Mouse (Mus musculus): ENCODE data around the gene Ppp1r12a.

The Ppp1r12a gene

DNA sequence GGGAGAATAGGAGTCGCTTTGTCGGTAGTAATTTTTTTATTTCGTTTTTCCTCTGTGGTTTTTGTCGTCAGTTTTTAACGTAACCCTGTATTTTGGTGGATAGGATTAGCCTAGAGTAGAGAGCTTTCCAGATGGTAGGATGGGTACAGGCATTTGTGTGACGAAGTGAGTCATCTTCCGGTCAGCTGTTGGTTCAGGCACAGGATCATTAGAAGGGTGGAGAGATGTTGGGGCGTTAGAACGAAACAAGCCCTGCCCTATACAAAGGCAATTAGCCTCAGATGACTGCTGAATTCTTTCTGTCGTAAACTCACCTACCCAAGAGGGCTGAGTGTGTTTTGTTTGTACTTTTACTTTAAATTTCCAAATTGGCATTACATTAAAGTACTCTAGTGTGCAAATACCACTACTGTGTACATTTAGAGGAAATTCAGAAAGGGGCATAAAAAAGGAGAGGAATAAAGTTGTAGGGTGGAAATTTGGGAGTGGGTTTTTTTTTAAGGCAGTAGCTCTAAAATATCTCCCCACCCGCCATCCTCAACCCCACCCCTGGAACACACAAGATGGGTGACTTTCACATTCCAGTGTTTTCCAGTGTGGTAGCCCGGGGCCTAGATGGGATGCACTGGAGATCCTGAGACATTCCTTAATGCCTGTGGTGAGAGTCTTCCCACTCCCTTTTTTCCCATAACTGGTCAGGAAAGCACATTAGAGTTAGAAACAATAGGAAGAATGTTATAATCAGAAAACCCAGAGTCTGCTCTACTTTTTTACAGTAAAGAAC, 129.9 kb downstream of the Ppp1r12a start:
- in situ Hi-C loops (cut with MseI, MboI): loop anchor here (5.0 to 10.0 kb wide), 2 partner anchors 155 to 243 kb away; no protein-coding TSS in a partner anchor

- in situ Hi-C loops (cut with MseI, MboI): loop anchor here (5.0 to 10.0 kb wide), 2 partner anchors 155 to 242 kb away; no protein-coding TSS in a partner anchor
These were observed 130.7 kb downstream of the Ppp1r12a start for GRCm38 (mm10) chr10:108292651-108293050.

GRCm38 (mm10) chr10:108293620-108294195, 131.7 kb downstream of the Ppp1r12a start:
- in situ Hi-C loops (cut with MseI, MboI): loop anchor here (5.0 to 10.0 kb wide), 2 partner anchors 154 to 241 kb away; no protein-coding TSS in a partner anchor

DNA sequence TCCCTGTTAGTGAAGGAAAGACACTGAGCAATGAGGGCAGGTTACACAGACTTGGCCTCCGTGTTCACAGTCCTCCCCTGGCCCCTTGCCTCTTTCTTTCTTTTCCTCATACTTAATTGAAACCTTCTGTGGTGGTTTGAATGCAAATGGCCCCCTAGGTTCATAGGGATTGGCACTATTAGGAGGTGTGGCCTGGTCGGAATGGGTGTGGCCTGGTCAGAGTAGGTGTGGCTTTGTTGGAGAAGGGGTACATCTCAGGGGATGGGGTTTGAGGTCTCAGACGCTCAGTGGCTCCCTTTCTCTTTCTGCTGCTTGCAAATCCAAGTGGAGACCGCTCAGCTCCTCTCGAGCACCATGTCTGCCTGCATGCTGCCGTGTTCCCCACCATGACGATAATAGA, 132.8 kb downstream of the Ppp1r12a start:
- in situ Hi-C loops (cut with MseI, MboI): loop anchor here (5.0 to 10.0 kb wide), 2 partner anchors 153 to 240 kb away; no protein-coding TSS in a partner anchor

- in situ Hi-C loops (cut with MseI, MboI): loop anchor here (10.0 kb wide), 1 partner anchor 238 kb away; no protein-coding TSS in a partner anchor
These were observed 134.5 kb downstream of the Ppp1r12a start for GRCm38 (mm10) chr10:108296446-108296845.

- in situ Hi-C loops (cut with MseI, MboI): loop anchor here (10.0 kb wide), 1 partner anchor 237 kb away; no protein-coding TSS in a partner anchor
These were observed 136.3 kb downstream of the Ppp1r12a start for GRCm38 (mm10) chr10:108298261-108298660.

DNA sequence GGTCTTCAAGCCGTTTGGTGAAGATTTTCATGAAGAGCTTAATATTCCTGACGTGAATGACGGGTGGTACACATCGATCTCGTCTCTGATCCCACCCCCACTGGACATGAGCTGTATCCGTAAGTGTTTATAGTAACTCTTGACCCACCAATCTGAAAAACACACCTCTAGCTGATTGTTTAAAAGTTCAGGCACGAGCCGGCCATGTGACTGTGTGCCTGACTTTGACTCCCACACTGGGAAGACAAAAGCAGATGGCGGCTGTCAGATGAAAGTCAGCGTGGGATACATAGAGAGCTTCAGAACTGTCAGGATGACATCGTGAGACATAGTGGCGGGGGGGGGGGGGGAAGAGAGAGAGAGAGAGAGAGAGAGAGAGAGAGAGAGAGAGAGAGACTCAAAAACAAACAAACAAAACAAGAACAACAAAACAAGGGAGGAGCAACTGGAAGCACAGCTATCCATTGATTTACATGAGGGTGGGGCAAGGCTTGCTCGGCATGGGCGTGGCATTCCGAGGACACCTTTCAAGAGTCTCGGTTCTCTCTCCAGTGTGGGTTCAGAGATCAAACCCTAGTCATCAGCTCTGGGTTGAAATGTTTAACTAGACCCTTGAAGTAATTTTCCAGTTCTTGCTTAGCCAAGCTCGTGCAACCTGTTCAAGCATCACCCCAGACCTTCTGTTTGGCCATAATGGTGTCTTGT, 137.0 kb downstream of the Ppp1r12a start:
- in situ Hi-C loops (cut with MseI, MboI): loop anchor here (10.0 kb wide), 1 partner anchor 236 kb away; no protein-coding TSS in a partner anchor

GRCm38 (mm10) chr10:108299828-108300227, 137.8 kb downstream of the Ppp1r12a start:
- in situ Hi-C loops (cut with MseI, MboI): loop anchor here (5.0 to 10.0 kb wide), 2 partner anchors 132 to 235 kb away; no protein-coding TSS in a partner anchor

DNA sequence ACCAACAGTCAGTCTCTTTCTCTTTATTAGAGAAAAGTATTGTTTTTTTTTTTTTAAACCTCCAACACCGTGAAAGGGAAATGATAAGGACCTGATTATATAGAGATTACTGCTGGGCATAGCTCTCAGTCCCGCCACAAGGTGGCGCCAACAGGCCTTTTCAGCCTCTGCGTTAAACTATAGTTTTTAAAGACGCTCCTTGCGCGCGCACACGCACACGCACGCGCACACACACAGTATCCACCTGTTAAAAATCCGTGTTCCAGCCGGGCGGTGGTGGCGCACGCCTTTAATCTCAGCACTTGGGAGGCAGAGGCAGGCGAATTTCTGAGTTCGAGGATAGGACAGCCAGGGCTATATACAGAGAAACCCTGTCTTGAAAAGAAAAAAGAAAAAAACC, 138.8 kb downstream of the Ppp1r12a start:
- in situ Hi-C loops (cut with MseI, MboI): loop anchor here in 1 of 2 experiments (5.0 kb wide), 1 partner anchor 131 kb away; no protein-coding TSS in a partner anchor

DNA sequence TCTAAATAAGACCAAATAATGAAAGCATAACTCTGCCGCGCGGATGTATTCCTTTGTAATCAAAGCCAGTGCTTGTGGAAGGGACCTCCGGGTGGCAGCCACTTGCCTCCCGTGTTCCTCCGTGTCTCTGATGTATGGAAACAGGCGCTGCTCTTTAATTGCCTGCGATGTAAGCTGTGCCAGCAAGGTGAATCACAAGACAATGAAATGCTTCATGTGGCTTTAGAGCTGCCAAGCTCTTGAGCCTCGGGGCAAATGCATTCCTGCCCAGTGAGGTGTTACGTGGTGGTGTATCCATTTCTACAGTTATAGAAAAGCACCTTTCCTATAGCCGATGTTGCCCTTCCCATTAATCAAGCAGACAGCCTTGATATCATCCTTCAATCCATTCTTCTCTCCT, 145.8 kb downstream of the Ppp1r12a start:
- in situ Hi-C loops (cut with MseI, MboI): no loop called here

GRCm38 (mm10) chr10:108310195-108310594, 148.2 kb downstream of the Ppp1r12a start:
- in situ Hi-C loops (cut with MseI, MboI): no loop called here

DNA sequence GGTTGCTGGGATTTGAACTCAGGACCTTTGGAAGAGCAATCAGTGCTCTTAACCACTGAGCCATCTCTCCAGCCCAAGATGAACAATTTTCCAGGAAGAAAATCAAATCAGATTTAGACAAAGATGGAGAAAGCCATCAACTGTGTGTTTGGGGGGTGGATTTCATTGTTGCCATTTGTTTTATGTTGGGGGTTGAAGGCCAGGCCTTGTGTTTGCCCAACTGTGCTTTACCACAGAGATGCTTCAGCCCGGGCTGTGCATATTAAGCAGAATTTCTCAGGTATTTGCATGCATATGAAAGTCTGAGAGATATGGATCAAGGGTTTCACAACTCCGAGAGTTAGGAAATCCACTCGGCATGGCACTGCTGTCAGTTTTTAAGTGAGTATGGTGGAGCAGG, 149.4 kb downstream of the Ppp1r12a start:
- in situ Hi-C loops (cut with MseI, MboI): no loop called here

DNA sequence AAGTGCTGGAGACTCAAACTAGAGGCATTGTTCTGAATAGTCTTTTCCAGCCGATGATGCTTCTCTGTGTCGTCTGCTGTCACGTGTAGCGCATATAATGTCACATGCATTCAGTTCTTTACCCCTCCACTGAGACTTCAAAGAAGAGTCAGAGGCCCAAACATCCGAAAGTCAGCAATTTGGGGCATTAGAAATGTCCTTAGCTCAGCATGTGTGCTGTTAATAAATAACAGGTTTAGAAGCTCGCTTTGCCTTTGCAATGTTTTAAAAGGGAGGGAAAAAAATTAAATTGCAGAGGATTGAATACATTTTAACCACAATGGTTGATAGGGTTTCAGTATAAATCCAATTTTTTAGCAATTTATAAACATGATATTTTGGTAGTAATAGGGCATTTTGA, 151.9 kb downstream of the Ppp1r12a start:
- in situ Hi-C loops (cut with MseI, MboI): no loop called here

- in situ Hi-C loops (cut with MseI, MboI): no loop called here
These were observed 152.4 kb downstream of the Ppp1r12a start for GRCm38 (mm10) chr10:108314396-108314795.

- in situ Hi-C loops (cut with MseI, MboI): no loop called here
These were observed 153.2 kb downstream of the Ppp1r12a start for GRCm38 (mm10) chr10:108315236-108315635.

- in situ Hi-C loops (cut with MseI, MboI): no loop called here
These were observed 166.4 kb downstream of the Ppp1r12a start for GRCm38 (mm10) chr10:108328356-108328755.

DNA sequence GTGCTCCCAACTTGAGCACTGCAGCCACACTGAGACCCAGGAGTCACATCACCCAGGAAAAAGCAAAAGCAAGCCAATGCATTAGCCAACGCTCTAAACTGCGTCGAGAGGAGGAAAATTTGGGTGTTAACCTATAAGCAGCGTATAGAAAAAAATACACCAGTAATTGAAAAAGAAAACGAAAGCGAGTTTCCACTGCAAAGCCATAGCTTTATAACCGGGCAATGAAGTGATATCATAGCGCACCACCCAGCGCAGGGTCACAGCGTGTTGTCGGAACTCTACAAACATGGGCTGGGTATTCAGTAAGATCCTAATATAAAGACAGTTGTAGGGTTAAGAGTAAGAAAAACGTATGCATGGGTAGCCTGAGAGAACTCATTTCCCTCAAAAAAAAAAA, 167.0 kb downstream of the Ppp1r12a start:
- in situ Hi-C loops (cut with MseI, MboI): no loop called here

DNA sequence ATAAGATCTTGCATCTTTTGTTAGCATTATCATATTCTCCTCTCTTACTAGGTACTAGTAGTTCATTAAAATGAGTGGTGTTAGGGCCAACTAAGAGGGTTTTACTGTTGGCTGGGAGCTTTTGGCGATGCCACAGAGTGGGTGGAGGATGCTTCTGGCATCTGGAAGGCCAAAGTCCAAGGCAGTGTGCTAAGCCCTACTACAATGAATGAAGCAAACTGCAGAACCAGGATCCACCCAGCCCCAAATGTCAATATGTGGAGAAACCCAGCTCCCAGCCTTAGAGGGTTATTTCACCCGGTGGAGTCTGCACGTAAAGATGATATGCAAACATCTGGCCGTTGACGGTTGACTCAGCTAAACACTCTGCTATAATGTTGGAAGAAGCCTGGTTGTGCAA, 167.8 kb downstream of the Ppp1r12a start:
- in situ Hi-C loops (cut with MseI, MboI): no loop called here

DNA sequence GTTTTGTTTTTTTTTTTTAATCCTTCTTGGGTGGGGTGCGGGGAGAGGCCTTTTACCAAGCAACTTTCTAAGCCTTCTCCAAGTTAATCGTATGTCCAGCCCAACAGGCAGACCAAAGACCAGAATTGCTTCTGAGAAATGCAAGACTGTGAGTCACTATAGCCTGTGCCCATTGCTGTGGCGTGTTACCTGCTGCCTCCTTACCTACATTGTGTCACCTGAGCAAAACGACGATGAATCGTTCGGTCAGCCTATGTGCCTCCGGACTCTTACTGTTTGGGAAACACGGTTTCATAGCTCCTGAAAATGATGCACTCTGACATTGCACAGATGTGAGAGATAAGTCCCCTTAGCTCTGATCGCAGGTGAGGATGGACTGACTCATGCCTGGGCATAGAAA, 169.0 kb downstream of the Ppp1r12a start:
- in situ Hi-C loops (cut with MseI, MboI): no loop called here

DNA sequence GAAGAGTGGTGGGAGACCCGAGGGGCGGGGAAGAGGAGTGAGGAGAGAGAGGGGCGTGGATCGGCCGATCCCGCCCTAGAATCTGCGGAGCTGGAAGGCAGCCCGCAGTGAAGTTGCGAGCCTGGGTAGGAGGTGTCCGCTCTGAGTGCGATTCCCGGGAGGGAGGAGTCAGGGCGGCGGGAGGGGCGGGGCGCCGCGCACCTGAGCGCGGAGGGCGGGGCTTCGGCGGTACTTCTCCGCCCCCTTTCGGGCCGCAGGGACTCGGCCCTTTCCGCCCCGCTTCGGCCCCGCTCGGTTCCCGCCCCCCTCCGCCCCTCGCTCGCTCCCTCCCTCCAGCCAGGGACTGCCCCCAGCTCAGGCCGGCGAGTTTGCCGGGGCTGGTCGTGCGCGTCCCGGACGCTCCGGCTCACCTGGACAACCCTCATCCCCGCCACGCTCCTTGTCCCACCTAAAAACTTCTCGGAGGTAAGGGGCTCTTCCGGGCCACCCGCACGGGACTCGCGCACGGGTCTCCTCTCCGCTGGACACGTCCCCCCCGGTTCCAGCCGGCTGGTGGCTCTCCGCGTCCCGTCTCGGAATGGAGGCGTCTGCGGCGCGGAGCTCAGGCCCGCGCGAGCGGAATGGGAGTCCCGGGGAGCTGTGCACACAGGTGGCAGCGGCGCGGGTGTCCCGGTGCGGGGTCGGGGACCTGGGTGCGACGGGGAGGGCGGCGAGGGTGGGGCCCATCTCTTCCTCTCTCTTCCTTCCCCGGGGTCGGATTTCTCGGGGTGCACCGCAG, 170.0 kb downstream of the Ppp1r12a start, which contains the start of gene Pawr:
Pawr (plus strand) TSS at position 338 of the 778 bp plus-strand sequence.
- in situ Hi-C loops (cut with MseI, MboI): no loop called here

All from mouse trophoblast stem cell (cell line).